Mouse (Mus musculus) mature B cell (primary cell): ENCODE measurements around the gene Fndc5.

Experiments
- in situ Hi-C: fragments of 300-500 bp; cut with MboI; formaldehyde crosslinking; loops from 2 replicates; pipeline ENCODE4 v1.14.3; 2019

Gene Fndc5

GRCm38 (mm10) chr4:129147552-129148103 lies 10.8 kb downstream of the Fndc5 start:
- in situ Hi-C loops = no loop called here

- in situ Hi-C loops = no loop called here
Observed at GRCm38 (mm10) chr4:129149321-129149720, 12.5 kb downstream of the Fndc5 start.

GRCm38 (mm10) chr4:129151276-129151811 lies 14.5 kb downstream of the Fndc5 start:
- in situ Hi-C loops = no loop called here

GRCm38 (mm10) chr4:129157541-129157940 lies 20.7 kb downstream of the Fndc5 start:
- in situ Hi-C loops = no loop called here

- in situ Hi-C loops = no loop called here
Observed at GRCm38 (mm10) chr4:129158549-129158948, 21.8 kb downstream of the Fndc5 start.

- in situ Hi-C loops = no loop called here
Observed at GRCm38 (mm10) chr4:129161076-129161475, 24.3 kb downstream of the Fndc5 start.

GRCm38 (mm10) chr4:129161581-129162255 lies 24.9 kb downstream of the Fndc5 start:
- in situ Hi-C loops = no loop called here

GRCm38 (mm10) chr4:129172529-129172928 lies 35.7 kb downstream of the Fndc5 start:
- in situ Hi-C loops = no loop called here

GRCm38 (mm10) chr4:129179560-129179959 lies 42.8 kb downstream of the Fndc5 start:
- in situ Hi-C loops = no loop called here

- in situ Hi-C loops = no loop called here
Observed at GRCm38 (mm10) chr4:129188041-129188659, 51.4 kb downstream of the Fndc5 start.

GRCm38 (mm10) chr4:129188803-129189541 lies 52.2 kb downstream of the Fndc5 start:
- in situ Hi-C loops = no loop called here

- in situ Hi-C loops = no loop called here
Observed at GRCm38 (mm10) chr4:129189542-129190519, 53.0 kb downstream of the Fndc5 start, which contains the start of the genes S100pbp and Yars. TSS of gene S100pbp (minus strand) at chr4:129189727. TSS of gene Yars (plus strand) at chr4:129189760.

- in situ Hi-C loops = no loop called here
Observed at GRCm38 (mm10) chr4:129190538-129190937, 53.7 kb downstream of the Fndc5 start.

GRCm38 (mm10) chr4:129191691-129192090 lies 54.9 kb downstream of the Fndc5 start:
- in situ Hi-C loops = no loop called here
